Mouse (Mus musculus) 3134 (cell line): Measurements from ENCODE around the gene Lyzl4.

ENCODE experiments used
- DNase-seq: peaks from one replicate; pipeline ENCODE4 v3.0.0-alpha.2; 2011; ENCODE audit warnings: low spot score; ENCODE audit not compliant: insufficient read length; ENCODE audit errors: extremely low read depth

The Lyzl4 gene

DNA sequence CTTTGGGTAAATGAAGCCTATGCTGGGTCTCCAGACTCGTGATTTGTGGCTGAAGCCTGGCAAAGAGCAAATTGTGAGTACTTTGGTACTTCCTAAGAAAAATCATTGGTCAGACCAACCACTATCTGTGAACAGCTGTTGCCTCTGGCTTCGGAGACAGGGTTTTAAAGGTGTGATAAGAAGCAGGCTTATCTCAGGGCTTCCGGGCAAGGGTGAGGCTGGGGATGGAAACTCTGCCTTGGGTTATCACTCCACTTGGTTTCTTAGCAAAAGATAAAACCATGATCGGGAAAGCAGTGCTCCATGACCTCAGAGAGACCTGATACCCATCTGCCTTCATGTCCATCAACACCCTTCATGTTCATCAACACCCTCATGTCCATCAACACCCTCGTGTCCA is 92.9 kb downstream of the Lyzl4 start:
- DNase-seq = no peak

DNA sequence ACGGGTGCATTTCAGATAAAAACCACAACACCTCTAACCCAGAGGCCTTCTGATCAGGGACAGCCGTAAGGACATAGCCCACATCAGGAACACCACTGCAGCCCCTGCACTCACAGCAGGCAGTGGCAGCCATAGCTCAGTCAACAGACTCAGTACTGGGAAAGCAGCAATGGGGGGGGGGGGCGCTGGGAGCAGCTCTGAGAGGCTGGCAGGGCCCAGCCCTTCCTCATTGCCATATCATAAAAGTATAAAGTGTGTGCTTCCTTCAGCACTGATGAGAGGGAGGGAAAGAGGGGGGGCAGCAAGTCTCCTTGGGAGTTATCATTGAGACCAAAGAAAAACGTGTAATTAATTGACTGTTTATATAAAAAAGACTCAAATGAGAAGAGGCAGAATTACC is 94.5 kb downstream of the Lyzl4 start:
- DNase-seq = no peak

DNA sequence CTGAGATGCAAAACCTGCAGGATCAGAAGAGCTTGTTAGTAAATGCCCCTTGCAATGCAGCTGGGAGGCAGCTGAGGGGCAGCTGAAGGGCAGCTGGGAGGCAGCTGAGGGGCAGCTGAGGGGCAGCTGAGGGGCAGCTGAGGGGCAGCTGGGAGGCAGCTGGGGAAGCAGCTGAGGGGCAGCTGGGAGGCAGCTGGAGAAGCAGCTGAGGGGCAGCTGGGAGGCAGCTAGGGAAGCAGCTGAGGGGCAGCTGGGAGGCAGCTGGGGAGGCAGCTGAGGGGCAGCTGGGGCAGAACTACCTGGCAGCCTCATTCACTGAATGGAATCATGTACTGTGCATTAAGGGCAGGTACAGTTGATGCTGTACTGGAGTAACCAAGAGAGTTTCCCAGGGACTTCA is 100.4 kb downstream of the Lyzl4 start:
- no peak for DNase-seq

DNA sequence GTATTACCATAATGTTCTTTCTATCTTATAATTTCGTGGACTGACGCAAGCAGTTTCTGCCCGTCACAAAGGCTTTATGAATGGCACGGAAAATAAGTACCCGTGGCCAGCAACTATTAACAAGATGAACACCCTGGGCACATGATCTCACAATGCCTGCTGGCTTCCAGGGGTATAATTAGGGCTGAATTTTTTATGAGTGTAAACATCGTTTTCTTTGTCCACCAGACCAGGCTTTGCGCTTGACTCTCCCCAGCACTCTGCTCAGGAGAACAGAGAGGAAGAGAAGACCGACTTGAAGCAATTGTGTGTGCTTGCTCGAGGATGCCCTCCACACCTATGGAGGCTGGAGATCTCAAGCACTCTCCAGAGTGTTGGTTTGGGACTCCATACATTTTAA is 109.3 kb downstream of the Lyzl4 start:
- DNase-seq = no peak

DNA sequence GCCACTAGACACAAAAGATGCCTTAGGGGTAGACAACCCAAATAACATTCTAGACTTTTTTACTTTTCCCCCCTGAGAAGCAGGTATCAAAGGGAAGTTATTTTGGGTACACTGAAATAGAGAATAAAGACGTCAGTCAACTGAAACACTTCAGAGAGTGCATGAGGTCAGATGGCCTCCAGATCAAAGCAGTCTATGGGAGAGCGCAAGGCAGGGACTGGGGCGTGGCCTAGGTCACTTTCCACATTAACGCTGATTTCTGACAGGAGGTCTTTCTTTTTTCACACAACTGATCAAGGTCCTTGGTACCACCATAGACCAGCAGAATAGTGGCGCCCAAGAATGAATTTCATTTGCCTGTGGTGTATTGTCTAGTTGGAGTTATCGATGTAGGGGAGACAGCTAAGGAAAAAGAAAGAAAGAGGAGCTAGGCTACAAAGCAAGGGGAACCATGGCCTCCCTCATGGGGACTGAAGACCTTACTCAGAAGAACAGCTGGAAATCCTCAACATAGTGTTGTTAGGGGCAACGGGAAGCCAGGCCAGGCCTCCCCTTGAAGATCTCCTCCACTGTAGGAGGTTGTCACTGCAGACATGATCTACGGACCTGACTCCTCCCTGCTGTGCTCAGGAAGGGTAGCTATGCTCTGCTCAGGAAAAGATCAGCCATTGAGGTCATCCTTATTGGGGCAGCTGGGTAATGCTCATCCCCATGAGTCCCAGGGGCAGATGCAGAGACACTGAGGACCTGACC is 113.1 kb downstream of the Lyzl4 start:
- DNase-seq = no peak
